Mouse (Mus musculus) left cerebral cortex, adult 8-10 months (tissue): Measurements from ENCODE around the gene Gpr50. TPM values are rescaled to one million over a fixed set of nuclear protein-coding genes. Genes with fewer than 3 reads are reported as not detected.

ENCODE experiments used
- DNase-seq, 2 experiments: peaks; one replicate each; pipeline ENCODE4 v3.0.0; 2022; ENCODE audit warnings: low spot score in 2 of 2
- total RNA-seq, 4 experiments: library from RNA; stranded (reverse); gene quantifications; 2 replicates each; pipeline ENCODE4 v1.2.4; 2022

Gpr50 gene
- total RNA-seq, result 1 to 10 TPM in 1 of 4 experiments, under 1 TPM in 2, not detected in 1; 0.78 to 1.4 (median 0.87) TPM

GRCm38 (mm10) chrX:71663374-71663773, at the start of gene Gpr50:
Gpr50 (plus strand) TSS chrX:71663667.
- DNase-seq, result no peak

GRCm38 (mm10) chrX:71622286-71622685, 41.2 kb upstream of the Gpr50 start:
- DNase-seq, result no peak

- DNase-seq, result no peak
Observed at GRCm38 (mm10) chrX:71623843-71624242, 39.6 kb upstream of the Gpr50 start.

GRCm38 (mm10) chrX:71628306-71628705, 35.2 kb upstream of the Gpr50 start:
- DNase-seq, result peak in 1 of 2 experiments; percentile 44

- DNase-seq, result no peak
Observed at GRCm38 (mm10) chrX:71630709-71631108, 32.8 kb upstream of the Gpr50 start.

GRCm38 (mm10) chrX:71631130-71631529, 32.3 kb upstream of the Gpr50 start:
- DNase-seq, result no peak

- peak; percentile 10 to 11 for DNase-seq
Observed at GRCm38 (mm10) chrX:71647958-71648357, 15.5 kb upstream of the Gpr50 start.

GRCm38 (mm10) chrX:71648434-71648833, 15.0 kb upstream of the Gpr50 start:
- no peak for DNase-seq

- DNase-seq, result peak; percentile 15 to 52
Observed at GRCm38 (mm10) chrX:71648848-71649454, 14.5 kb upstream of the Gpr50 start.

- no peak for DNase-seq
Observed at GRCm38 (mm10) chrX:71649993-71650392, 13.5 kb upstream of the Gpr50 start.

GRCm38 (mm10) chrX:71661794-71662193, 1.7 kb upstream of the Gpr50 start:
- no peak for DNase-seq

GRCm38 (mm10) chrX:71663871-71664687, 612 bp downstream of the Gpr50 start:
- no peak for DNase-seq

- DNase-seq, result no peak
Observed at GRCm38 (mm10) chrX:71664688-71665026, 1.2 kb downstream of the Gpr50 start.

- no peak for DNase-seq
Observed at GRCm38 (mm10) chrX:71670254-71670653, 6.8 kb downstream of the Gpr50 start.

- no peak for DNase-seq
Observed at GRCm38 (mm10) chrX:71700817-71701469, 37.5 kb downstream of the Gpr50 start.

Other genes starting within 250 kb of the Gpr50 start
- gene Cd99l2, start 170.8 kb upstream of the Gpr50 start, total RNA-seq, result 10 to 100 TPM; 69.5 to 74.9 (median 71.7) TPM
- gene Hmgb3, start 107.7 kb upstream of the Gpr50 start, total RNA-seq, result 10 to 100 TPM; 33.4 to 46.0 (median 44.5) TPM
- gene Vma21, start 152.3 kb downstream of the Gpr50 start, total RNA-seq, result 10 to 100 TPM; 32.1 to 39.3 (median 36.1) TPM